Mouse (Mus musculus): ENCODE data around the gene Pip5k1b.

- TF ChIP-seq CTCF (IDR thresholded peaks at IDR 0.05; ENCODE audit: extremely low read depth, insufficient read length, insufficient replicate concordance, low read depth, low read length) (no peak), POLR2A (IDR thresholded peaks at IDR 0.05; ENCODE audit: low read depth, low read length) (no peak)
These were observed 234.3 kb downstream of the Pip5k1b start for GRCm38 (mm10) chr19:24321211-24321899.

Data from small intestine, adult 2 months (tissue).